Mouse (Mus musculus) hindbrain, embryonic 11.5 days (tissue): Measurements from ENCODE around the gene Cir1. TPM values are rescaled to one million over a fixed set of nuclear protein-coding genes. Genes with fewer than 3 reads are reported as not detected.

Experiments
- ATAC-seq: fragments of 200-750 bp; cut with Nextera tagmentation; 2 replicates; pipeline ENCODE4 v1.8.0; 2017; ENCODE audit warnings: mild to moderate bottlenecking, moderate TSS enrichment, moderate library complexity; ENCODE audit not compliant: low FRiP score
- DNase-seq: peaks from one replicate; pipeline ENCODE4 v3.0.0-alpha.2; 2015; ENCODE audit warnings: low spot score
- H3K27ac ChIP-seq: fragments of 300-500 bp; sonication (generic); 2 replicates; pipeline ENCODE4 v1.5.1; 2014; ENCODE audit warnings: mild to moderate bottlenecking, low read depth, low read length
- H3K27me3 ChIP-seq: fragments of 300-500 bp; sonication (generic); 2 replicates; pipeline ENCODE4 v1.6.1; 2014; ENCODE audit warnings: mild to moderate bottlenecking, low read length, moderate library complexity, mixed read lengths; ENCODE audit not compliant: control insufficient read depth, insufficient read depth
- H3K36me3 ChIP-seq: fragments of 300-500 bp; sonication (generic); 2 replicates; pipeline ENCODE4 v1.6.1; 2014; ENCODE audit warnings: mild to moderate bottlenecking, low read length, moderate library complexity, mixed read lengths; ENCODE audit not compliant: control insufficient read depth, insufficient read depth
- H3K4me1 ChIP-seq: fragments of 300-500 bp; sonication (generic); replicated peaks from 2 replicates; pipeline ENCODE4 v1.6.1; 2014; ENCODE audit warnings: low read length, mixed read lengths; ENCODE audit not compliant: control insufficient read depth, insufficient read depth
- H3K4me2 ChIP-seq: fragments of 300-500 bp; sonication (generic); replicated peaks from 2 replicates; pipeline ENCODE4 v1.6.1; 2014; ENCODE audit warnings: mild to moderate bottlenecking, low read depth, low read length
- H3K4me3 ChIP-seq: fragments of 300-500 bp; sonication (generic); 2 replicates; pipeline ENCODE4 v1.5.1; 2014; ENCODE audit warnings: low read depth, low read length
- H3K9ac ChIP-seq: fragments of 300-500 bp; sonication (generic); 2 replicates; pipeline ENCODE4 v1.6.1; 2014; ENCODE audit warnings: low read depth, low read length
- H3K9me3 ChIP-seq: fragments of 300-500 bp; sonication (generic); 2 replicates; pipeline ENCODE4 v1.6.1; 2016; ENCODE audit warnings: low read length; ENCODE audit not compliant: control insufficient read depth
- WGBS: fragments of 180-500 bp; shearing (Covaris S2); extraction: QIAGEN DNeasy Blood & Tissue Kit; methylation state at CpG from one replicate; pipeline ENCODE4 v1.1.7; 2014; 5-methylcytosine and 5-hydroxymethylcytosine counted together
- polyA plus RNA-seq: library from polyadenylated mRNA; unstranded; fragments of >200 nt; fragmentation: Nextera tagmentation; extraction: Ambion mirVana; gene quantifications from 2 replicates; pipeline ENCODE4 v1.2.1, GENCODE M21; 2014

Gene Cir1
- polyA plus RNA-seq, 1 experiment from 2014 or later, result 23.8 TPM

GRCm38 (mm10) chr2:73295023-73295422 is 17.5 kb downstream of the Cir1 start:
- ATAC-seq (no peak), DNase-seq (no peak)
- H3K4me1 ChIP-seq, result no peaks in the 10 kb centered on the region
- no peak overlapping the region for H3K9ac ChIP-seq
- no peaks in the 10 kb centered on the region for H3K9me3 ChIP-seq
- no peak overlapping the region for H3K4me3 ChIP-seq
- H3K27me3 ChIP-seq, result no peaks in the 10 kb centered on the region
- H3K36me3 ChIP-seq, result 0 out of 2 replicates have a peak, but pooled peaks cover 2% of the 10 kb centered on the region
- 85% methylated on average over 7 of the region's 7 CpGs for WGBS
- H3K4me2 ChIP-seq, result no peak overlapping the region
- H3K27ac ChIP-seq, result no peak overlapping the region

DNA sequence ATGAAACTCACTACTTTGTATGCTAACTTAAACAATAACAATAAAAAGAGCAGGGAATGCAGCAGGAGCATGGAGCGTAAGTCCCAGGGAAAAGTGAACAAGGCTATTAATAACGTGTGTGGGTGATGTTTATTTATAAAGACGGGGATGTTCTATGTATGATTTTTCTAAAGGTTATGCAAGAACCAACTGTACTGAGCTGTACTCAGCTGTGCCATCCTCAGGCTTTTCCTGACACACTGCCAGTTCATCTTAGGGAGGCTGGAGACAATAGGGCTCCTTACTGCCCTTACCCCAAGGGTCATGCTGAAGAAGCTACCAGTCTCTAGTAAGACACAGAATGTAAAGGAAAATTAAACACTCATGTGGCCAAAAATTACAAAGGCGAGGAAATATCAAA is 21.4 kb downstream of the Cir1 start:
- no peak overlapping the region for H3K9ac ChIP-seq
- ATAC-seq, result no peak
- H3K4me1 ChIP-seq, result no peaks in the 10 kb centered on the region
- no peak overlapping the region for H3K27ac ChIP-seq
- no peaks in the 10 kb centered on the region for H3K27me3 ChIP-seq
- DNase-seq, result no peak
- no peak overlapping the region for H3K4me2 ChIP-seq
- no peaks in the 10 kb centered on the region for H3K9me3 ChIP-seq
- no peak overlapping the region for H3K4me3 ChIP-seq
- 85% methylated on average over 4 of the region's 4 CpGs for WGBS
- 0 out of 2 replicates have a peak, but pooled peaks cover 2% of the 10 kb centered on the region for H3K36me3 ChIP-seq

- Histone ChIP-seq H3K9me3 (no peaks in the 10 kb centered on the region), H3K9ac (no peak overlapping the region), H3K27me3 (peaks cover 10% of the 10 kb centered on the region), H3K4me1 (no peaks in the 10 kb centered on the region), H3K27ac (no peak overlapping the region), H3K4me2 (no peak overlapping the region), H3K4me3 (no peak overlapping the region), H3K36me3 (no peaks in the 10 kb centered on the region)
- no peak for ATAC-seq
- peak; percentile 75 for DNase-seq
- 11% methylated on average over 2 of the region's 2 CpGs for WGBS
These were observed 26.9 kb downstream of the Cir1 start for GRCm38 (mm10) chr2:73285630-73286029.

- WGBS, result 8% methylated on average over 7 of the region's 7 CpGs
- Histone ChIP-seq H3K4me3 (no peak overlapping the region), H3K36me3 (no peaks in the 10 kb centered on the region), H3K9me3 (no peaks in the 10 kb centered on the region), H3K27me3 (peaks cover 27% of the 10 kb centered on the region), H3K27ac (no peak overlapping the region), H3K4me1 (peaks cover 5% of the 10 kb centered on the region), H3K9ac (no peak overlapping the region), H3K4me2 (no peak overlapping the region)
- DNase-seq (peak; percentile 61), ATAC-seq (no peak)
These were observed 30.8 kb downstream of the Cir1 start for GRCm38 (mm10) chr2:73281707-73282106.

DNA sequence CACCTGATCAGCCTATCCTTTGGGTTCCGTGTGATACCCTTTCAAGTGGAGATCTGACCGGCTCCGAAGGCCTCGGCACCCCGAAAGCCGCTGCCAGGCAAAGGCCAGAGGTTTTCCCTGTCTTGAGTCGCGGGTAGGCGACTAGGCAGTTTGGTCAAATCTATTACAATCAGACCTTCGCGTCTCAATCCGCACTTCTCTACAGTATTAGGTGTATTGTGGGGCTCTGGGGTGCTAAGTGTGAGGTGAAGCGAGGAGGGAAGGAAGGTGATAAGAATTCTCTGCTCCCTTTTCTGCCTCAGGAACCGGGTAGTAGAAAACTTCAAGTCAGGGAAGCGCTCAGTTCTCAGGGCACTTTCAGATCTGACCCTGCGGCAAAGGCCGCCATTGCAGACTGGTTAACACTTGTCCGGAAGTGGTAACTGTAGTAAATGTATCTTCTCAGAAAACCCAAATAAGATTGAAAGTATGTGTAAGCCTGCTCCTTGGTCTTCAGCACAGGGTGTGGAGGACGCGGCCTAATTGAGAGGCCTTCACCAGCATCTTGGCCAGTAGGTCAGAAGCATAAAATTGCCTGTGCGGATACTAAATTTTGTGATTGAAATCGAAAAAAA is 31.3 kb downstream of the Cir1 start:
- Histone ChIP-seq H3K27me3 (peaks cover 27% of the 10 kb centered on the region), H3K4me1 (peaks cover 5% of the 10 kb centered on the region), H3K36me3 (no peaks in the 10 kb centered on the region), H3K27ac (no peak overlapping the region), H3K9ac (no peak overlapping the region), H3K9me3 (no peaks in the 10 kb centered on the region), H3K4me3 (peak overlapping the region; percentile 11; the same call in 1 of the 2 replicates), H3K4me2 (0 out of 2 replicates have a peak overlapping the region, but pooled peaks have one; percentile 24)
- WGBS, result 12% methylated on average over 22 of the region's 22 CpGs
- ATAC-seq, result no peak
- peak; percentile 54 for DNase-seq

DNA sequence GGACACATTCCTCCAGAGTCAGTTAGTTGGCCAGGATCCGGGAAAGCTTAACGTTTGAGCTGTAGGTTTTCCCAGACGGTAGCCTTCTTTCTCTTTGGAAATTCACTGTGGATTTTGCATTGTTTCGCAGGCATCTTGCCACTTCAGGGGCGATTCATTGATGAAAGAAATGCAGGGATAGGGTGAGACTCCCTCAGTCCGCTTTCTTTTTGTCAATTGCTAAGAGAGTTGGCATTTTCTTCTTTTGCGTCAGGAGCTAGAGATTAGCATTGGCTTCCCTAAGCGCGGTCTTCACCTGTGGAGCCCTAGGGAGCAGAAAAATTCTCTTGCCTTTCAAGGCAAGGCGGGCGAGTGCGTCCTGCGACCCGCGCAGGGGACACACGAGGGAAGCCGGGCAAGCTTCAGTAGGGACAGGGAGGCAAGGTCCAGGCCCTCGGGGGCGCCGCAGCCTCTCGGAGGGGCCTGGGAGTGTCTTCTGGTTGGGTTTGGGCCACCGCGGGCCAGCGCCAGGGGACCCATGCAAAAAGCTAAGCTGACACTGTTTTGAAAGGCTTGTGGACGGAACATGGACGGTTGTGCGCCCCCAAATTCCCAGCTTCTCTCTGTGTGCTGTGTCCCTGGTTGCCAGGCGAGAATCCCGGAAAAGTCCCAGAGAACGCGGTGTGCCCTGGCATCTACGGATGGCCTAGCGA is 32.0 kb downstream of the Cir1 start:
- Histone ChIP-seq H3K9ac (no peak overlapping the region), H3K4me3 (peak overlapping the region; percentile 11; the same call in 1 of the 2 replicates), H3K4me2 (peak overlapping the region; percentile 24; the same call in 1 of the 2 replicates), H3K27me3 (peaks cover 27% of the 10 kb centered on the region), H3K27ac (no peak overlapping the region), H3K4me1 (peaks cover 5% of the 10 kb centered on the region), H3K9me3 (no peaks in the 10 kb centered on the region), H3K36me3 (no peaks in the 10 kb centered on the region)
- 3% methylated on average over 32 of the region's 33 CpGs for WGBS
- DNase-seq (peak; percentile 66), ATAC-seq (no peak)

DNA sequence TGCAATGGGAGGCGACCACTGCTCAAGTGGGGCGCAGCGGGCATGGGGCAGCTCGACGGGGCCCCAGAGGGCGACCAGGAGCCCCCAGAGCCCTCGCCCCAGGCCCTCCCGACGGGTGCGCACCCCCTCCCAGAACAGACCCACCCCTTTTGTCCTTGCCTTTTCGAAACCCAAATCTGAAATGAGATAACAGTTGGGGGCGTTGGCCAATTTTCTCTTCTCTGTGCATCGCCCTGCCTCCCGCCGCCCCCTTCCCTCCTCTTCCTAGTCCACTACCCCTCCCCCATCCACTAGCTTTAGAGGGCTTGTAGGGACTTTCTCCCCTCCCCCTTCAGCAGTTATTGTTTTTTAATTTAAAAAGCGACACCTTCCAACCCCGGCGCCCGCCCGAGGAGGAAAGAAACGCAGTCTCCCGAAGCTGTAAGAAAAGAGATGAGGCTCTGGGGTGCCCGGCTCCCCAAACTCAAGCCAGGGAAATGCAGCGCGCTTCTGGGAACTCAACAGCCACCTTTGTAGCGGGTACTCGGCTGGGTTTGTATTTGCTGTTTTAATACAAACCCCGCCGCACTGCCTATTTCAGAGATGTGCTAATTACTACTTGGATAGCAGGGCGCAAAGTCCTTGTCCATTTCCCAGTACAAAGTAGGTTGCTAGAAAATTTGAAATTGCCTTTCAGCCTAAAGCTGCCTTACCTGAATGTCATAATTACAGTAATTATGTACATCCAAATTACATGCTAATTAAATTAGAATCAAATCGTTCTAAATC is 33.0 kb downstream of the Cir1 start:
- Histone ChIP-seq H3K36me3 (no peaks in the 10 kb centered on the region), H3K27ac (peak overlapping the region; percentile 12; the same call in 1 of the 2 replicates), H3K9me3 (no peaks in the 10 kb centered on the region), H3K27me3 (peaks cover 31% of the 10 kb centered on the region), H3K9ac (peak overlapping the region; percentile 19; the same call in 1 of the 2 replicates), H3K4me2 (peak overlapping the region; percentile 49), H3K4me3 (peak overlapping the region; percentile 27), H3K4me1 (peaks cover 5% of the 10 kb centered on the region)
- WGBS, result under 1% methylated on average over 30 of the region's 31 CpGs
- no peak for ATAC-seq
- peak; percentile 65 for DNase-seq

DNA sequence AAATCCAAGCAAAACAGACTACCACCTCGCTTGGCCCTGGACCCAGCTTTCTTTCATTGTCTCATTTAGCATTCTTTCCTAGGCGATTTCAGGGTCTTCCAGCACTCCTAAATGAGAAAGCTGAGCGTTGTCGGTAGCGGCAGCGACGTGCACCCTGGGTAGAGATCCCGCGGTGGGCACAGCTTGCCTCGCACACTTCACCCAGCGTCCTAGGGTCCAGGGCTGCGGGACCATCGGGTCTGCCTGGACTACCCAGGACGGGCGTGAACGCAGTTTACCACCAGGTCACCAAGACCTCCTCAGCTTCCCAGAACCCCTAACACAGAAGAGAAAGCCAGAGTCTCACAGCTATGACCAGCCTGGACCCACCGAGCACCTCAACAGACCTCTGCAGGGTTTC is 33.6 kb downstream of the Cir1 start:
- ATAC-seq (0 out of 2 replicates have a peak, but pooled peaks have one; percentile 19), DNase-seq (no peak)
- peak overlapping the region; percentile 49 for H3K4me2 ChIP-seq
- 0 out of 2 replicates have a peak overlapping the region, but pooled peaks have one; percentile 0 for H3K9ac ChIP-seq
- no peaks in the 10 kb centered on the region for H3K36me3 ChIP-seq
- peak overlapping the region; percentile 27 for H3K4me3 ChIP-seq
- WGBS, result 2% methylated on average over 17 of the region's 17 CpGs
- peaks cover 5% of the 10 kb centered on the region for H3K4me1 ChIP-seq
- peaks cover 36% of the 10 kb centered on the region for H3K27me3 ChIP-seq
- no peaks in the 10 kb centered on the region for H3K9me3 ChIP-seq
- peak overlapping the region; percentile 12; the same call in 1 of the 2 replicates for H3K27ac ChIP-seq
